Mouse (Mus musculus) lung, postnatal 25 days (tissue): ENCODE measurements around the gene Actr6.
"Not testable (repeated sequence)": the region's sequence is repeated elsewhere in the genome, so short reads cannot be mapped to it uniquely, and the experiment has no call there.

Source experiments
- DNase-seq: peaks from one replicate; pipeline ENCODE4 v3.0.0; 2022; ENCODE audit warnings: low spot score

Actr6 gene

GRCm38 (mm10) chr10:89737887-89738286, 5.8 kb upstream of the Actr6 start:
- no peak for DNase-seq

- no peak for DNase-seq
Measured at GRCm38 (mm10) chr10:89737092-89737491, 5.0 kb upstream of the Actr6 start.

- no peak for DNase-seq
Measured at GRCm38 (mm10) chr10:89731341-89731740, 754 bp downstream of the Actr6 start.

GRCm38 (mm10) chr10:89730386-89730785, 1.7 kb downstream of the Actr6 start:
- no peak for DNase-seq

GRCm38 (mm10) chr10:89722247-89723195, 9.6 kb downstream of the Actr6 start:
- DNase-seq: no peak

GRCm38 (mm10) chr10:89720796-89721195, 11.3 kb downstream of the Actr6 start:
- no peak for DNase-seq

GRCm38 (mm10) chr10:89720252-89720651, 11.8 kb downstream of the Actr6 start:
- no peak for DNase-seq

- DNase-seq: no peak
Measured at GRCm38 (mm10) chr10:89714910-89715309, 17.2 kb downstream of the Actr6 start.

GRCm38 (mm10) chr10:89708720-89709119, 23.4 kb downstream of the Actr6 start:
- no peak for DNase-seq

GRCm38 (mm10) chr10:89707397-89707796, 24.7 kb downstream of the Actr6 start:
- DNase-seq: no peak

GRCm38 (mm10) chr10:89703042-89703441, 29.1 kb downstream of the Actr6 start:
- peak; percentile 9 for DNase-seq

GRCm38 (mm10) chr10:89697956-89698355, 34.1 kb downstream of the Actr6 start:
- no peak for DNase-seq

- DNase-seq: not testable (repeated sequence)
Measured at GRCm38 (mm10) chr10:89696270-89696669, 35.8 kb downstream of the Actr6 start.

GRCm38 (mm10) chr10:89695194-89695911, 36.7 kb downstream of the Actr6 start:
- no peak for DNase-seq

- DNase-seq: no peak
Measured at GRCm38 (mm10) chr10:89690021-89690420, 42.1 kb downstream of the Actr6 start.

- no peak for DNase-seq
Measured at GRCm38 (mm10) chr10:89687455-89687854, 44.6 kb downstream of the Actr6 start.

GRCm38 (mm10) chr10:89686139-89686808, 45.8 kb downstream of the Actr6 start, which contains the start of gene Scyl2:
Scyl2 (minus strand) TSS chr10:89686285.
- DNase-seq: peak; percentile 95

GRCm38 (mm10) chr10:89685391-89686138, 46.5 kb downstream of the Actr6 start:
- DNase-seq: peak; percentile 1

GRCm38 (mm10) chr10:89682961-89683360, 49.1 kb downstream of the Actr6 start:
- DNase-seq: no peak

GRCm38 (mm10) chr10:89682157-89682556, 49.9 kb downstream of the Actr6 start:
- DNase-seq: no peak

- no peak for DNase-seq
Measured at GRCm38 (mm10) chr10:89681706-89682105, 50.4 kb downstream of the Actr6 start.

- DNase-seq: peak; percentile 18
Measured at GRCm38 (mm10) chr10:89680517-89680916, 51.6 kb downstream of the Actr6 start.
